Mouse (Mus musculus) R1 (cell line): ENCODE data around the gene Mrps33.

Experiments
- DNase-seq: peaks from one replicate; pipeline ENCODE4 v3.0.0-alpha.2; 2018; ENCODE audit warnings: low read depth, low spot score

Mrps33 gene

GRCm38 (mm10) chr6:39810612-39811116, at the start of gene Mrps33:
Gene Mrps33, minus strand, starts transcription at chr6:39810988.
- peak; percentile 99 for DNase-seq

GRCm38 (mm10) chr6:39849667-39850066, 38.9 kb upstream of the Mrps33 start:
- no peak for DNase-seq

GRCm38 (mm10) chr6:39848766-39849165, 38.0 kb upstream of the Mrps33 start:
- DNase-seq, result peak; percentile 85

- DNase-seq, result peak; percentile 23
Observed at GRCm38 (mm10) chr6:39847538-39847937, 36.8 kb upstream of the Mrps33 start.

GRCm38 (mm10) chr6:39843698-39844342, 33.0 kb upstream of the Mrps33 start:
- no peak for DNase-seq

- DNase-seq, result no peak
Observed at GRCm38 (mm10) chr6:39828736-39829135, 17.9 kb upstream of the Mrps33 start.

GRCm38 (mm10) chr6:39821241-39821640, 10.5 kb upstream of the Mrps33 start:
- no peak for DNase-seq

- no peak for DNase-seq
Observed at GRCm38 (mm10) chr6:39818922-39819321, 8.1 kb upstream of the Mrps33 start.

- DNase-seq, result no peak
Observed at GRCm38 (mm10) chr6:39808511-39808910, 2.3 kb downstream of the Mrps33 start.

- no peak for DNase-seq
Observed at GRCm38 (mm10) chr6:39807050-39807560, 3.7 kb downstream of the Mrps33 start.

- DNase-seq, result peak; percentile 25
Observed at GRCm38 (mm10) chr6:39806336-39806735, 4.5 kb downstream of the Mrps33 start.

- DNase-seq, result no peak
Observed at GRCm38 (mm10) chr6:39805916-39806315, 4.9 kb downstream of the Mrps33 start.

- no peak for DNase-seq
Observed at GRCm38 (mm10) chr6:39800977-39801376, 9.8 kb downstream of the Mrps33 start.

GRCm38 (mm10) chr6:39797076-39797475, 13.7 kb downstream of the Mrps33 start:
- DNase-seq, result no peak

GRCm38 (mm10) chr6:39796150-39796549, 14.6 kb downstream of the Mrps33 start:
- no peak for DNase-seq

- DNase-seq, result no peak
Observed at GRCm38 (mm10) chr6:39791806-39792205, 19.0 kb downstream of the Mrps33 start.

- no peak for DNase-seq
Observed at GRCm38 (mm10) chr6:39788408-39788807, 22.4 kb downstream of the Mrps33 start.

GRCm38 (mm10) chr6:39787783-39788182, 23.0 kb downstream of the Mrps33 start:
- no peak for DNase-seq

GRCm38 (mm10) chr6:39785944-39786343, 24.8 kb downstream of the Mrps33 start:
- no peak for DNase-seq

GRCm38 (mm10) chr6:39783521-39783920, 27.3 kb downstream of the Mrps33 start:
- peak; percentile 68 for DNase-seq

GRCm38 (mm10) chr6:39782618-39783017, 28.2 kb downstream of the Mrps33 start:
- DNase-seq, result peak; percentile 79

- DNase-seq, result peak; percentile 46
Observed at GRCm38 (mm10) chr6:39781766-39782530, 28.8 kb downstream of the Mrps33 start.
